Mouse (Mus musculus) intestine, embryonic 16.5 days (tissue): ENCODE results near the gene Pdpn. TPM values are rescaled to one million over a fixed set of nuclear protein-coding genes. Genes with fewer than 3 reads are reported as not detected.
A peak's percentile ranks its signal among the peaks of the same experiment; 100 is the strongest.
"Not testable (repeated sequence)": the region's sequence is repeated elsewhere in the genome, so short reads cannot be mapped to it uniquely, and the experiment has no call there.

Source experiments
- ATAC-seq: fragments of 200-750 bp; cut with Nextera tagmentation; 2 replicates; pipeline ENCODE4 v1.8.0; 2017; ENCODE audit warnings: moderate TSS enrichment, moderate library complexity
- H3K27ac ChIP-seq: fragments of 300-500 bp; sonication (generic); 2 replicates; pipeline ENCODE4 v1.5.1; 2014; ENCODE audit warnings: mild to moderate bottlenecking, low read length
- H3K27me3 ChIP-seq: fragments of 300-500 bp; sonication (generic); replicated peaks from 2 replicates; pipeline ENCODE4 v1.6.1; 2014; ENCODE audit warnings: low read length, control low read depth, mixed read lengths; ENCODE audit not compliant: control insufficient read depth, insufficient read depth
- H3K36me3 ChIP-seq: fragments of 300-500 bp; sonication (generic); 2 replicates; pipeline ENCODE4 v1.6.1; 2014; ENCODE audit warnings: low read length, control low read depth; ENCODE audit not compliant: control insufficient read depth, insufficient read depth
- H3K4me1 ChIP-seq: fragments of 300-500 bp; sonication (generic); 2 replicates; pipeline ENCODE4 v1.6.1; 2014; ENCODE audit warnings: low read length, control low read depth, mixed read lengths; ENCODE audit not compliant: control insufficient read depth, insufficient read depth
- H3K4me2 ChIP-seq: fragments of 300-500 bp; sonication (generic); 2 replicates; pipeline ENCODE4 v1.6.1; 2014; ENCODE audit warnings: low read depth, low read length, control low read depth
- H3K4me3 ChIP-seq: fragments of 300-500 bp; sonication (generic); 2 replicates; pipeline ENCODE4 v1.5.1; 2014; ENCODE audit warnings: mild to moderate bottlenecking, low read length
- H3K9ac ChIP-seq: fragments of 300-500 bp; sonication (generic); 2 replicates; pipeline ENCODE4 v1.6.1; 2014; ENCODE audit warnings: low read depth, low read length
- H3K9me3 ChIP-seq: fragments of 300-500 bp; sonication (generic); 2 replicates; pipeline ENCODE4 v1.6.1; 2016; ENCODE audit warnings: low read length, control low read depth; ENCODE audit not compliant: control insufficient read depth
- WGBS: fragments of 180-500 bp; shearing (Covaris S2); extraction: QIAGEN DNeasy Blood & Tissue Kit; methylation state at CpG from one replicate; pipeline ENCODE4 v1.1.7; 2014; 5-methylcytosine and 5-hydroxymethylcytosine counted together
- polyA plus RNA-seq: library from polyadenylated mRNA; unstranded; fragments of >200 nt; fragmentation: Nextera tagmentation; extraction: Ambion mirVana; gene quantifications from 2 replicates; pipeline ENCODE4 v1.2.1, GENCODE M21; 2015

The Pdpn gene
- polyA plus RNA-seq, result 22.3 and 22.6 TPM in 2 replicates

GRCm38 (mm10) chr4:143299325-143300070, at the start of gene Pdpn:
Gene Pdpn (minus strand): TSS chr4:143299564.
- Histone ChIP-seq H3K36me3 (no peaks in the 10 kb centered on the region), H3K9me3 (no peaks in the 10 kb centered on the region), H3K27me3 (peaks cover 3% of the 10 kb centered on the region; the same call in 1 of the 2 replicates), H3K4me1 (peaks cover 13% of the 10 kb centered on the region), H3K4me2 (peak within 1 kb of the TSS; percentile 59), H3K4me3 (peak within 1 kb of the TSS; percentile 51), H3K9ac (peak within 1 kb of the TSS; percentile 58), H3K27ac (no peak within 1 kb of the TSS)
- ATAC-seq, result peak; percentile 72
- WGBS, result 6% methylated on average over 31 of the region's 31 CpGs

- 32% methylated on average over 5 of the region's 5 CpGs for WGBS
Observed at GRCm38 (mm10) chr4:143348678-143349077, 49.3 kb upstream of the Pdpn start.

DNA sequence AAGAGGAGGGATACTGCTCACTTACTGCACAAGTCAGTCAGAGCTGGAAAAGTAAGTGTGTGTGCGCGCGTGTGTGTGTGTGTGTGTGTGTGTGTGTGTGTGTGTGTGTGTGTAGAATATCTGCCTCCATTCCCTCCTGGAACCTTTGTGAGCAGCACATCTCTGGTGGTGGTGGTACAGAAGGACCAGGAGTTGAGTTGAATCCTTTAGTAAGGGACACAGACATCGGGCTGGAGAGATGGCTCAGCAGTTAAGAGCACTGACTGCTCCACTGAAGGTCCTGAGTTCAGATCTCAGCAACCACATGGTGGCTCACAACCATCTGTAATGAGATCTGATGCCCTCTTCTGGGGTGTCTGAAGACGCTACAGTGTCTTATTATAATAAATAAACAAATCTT, 46.1 kb upstream of the Pdpn start:
- not testable (repeated sequence) for ATAC-seq, H3K4me1 ChIP-seq, H3K36me3 ChIP-seq, H3K4me3 ChIP-seq, H3K27ac ChIP-seq, H3K9ac ChIP-seq, H3K9me3 ChIP-seq, H3K4me2 ChIP-seq
- WGBS, result 85% methylated on average over 5 of the region's 5 CpGs
- H3K27me3 ChIP-seq, result peaks cover 19% of the 10 kb centered on the region

More at GRCm38 (mm10) chr4:143348678-143349077, 49.3 kb upstream of the Pdpn start:
- H3K27me3 ChIP-seq, result peaks cover 33% of the 10 kb centered on the region
- H3K4me3 ChIP-seq, result no peak overlapping the region
- no peaks in the 10 kb centered on the region for H3K36me3 ChIP-seq
- H3K9me3 ChIP-seq, result no peaks in the 10 kb centered on the region
- ATAC-seq, result no peak
- no peak overlapping the region for H3K9ac ChIP-seq
- no peak overlapping the region for H3K4me2 ChIP-seq
- H3K4me1 ChIP-seq, result peaks cover 5% of the 10 kb centered on the region; the same call in 1 of the 2 replicates
- H3K27ac ChIP-seq, result no peak overlapping the region

DNA sequence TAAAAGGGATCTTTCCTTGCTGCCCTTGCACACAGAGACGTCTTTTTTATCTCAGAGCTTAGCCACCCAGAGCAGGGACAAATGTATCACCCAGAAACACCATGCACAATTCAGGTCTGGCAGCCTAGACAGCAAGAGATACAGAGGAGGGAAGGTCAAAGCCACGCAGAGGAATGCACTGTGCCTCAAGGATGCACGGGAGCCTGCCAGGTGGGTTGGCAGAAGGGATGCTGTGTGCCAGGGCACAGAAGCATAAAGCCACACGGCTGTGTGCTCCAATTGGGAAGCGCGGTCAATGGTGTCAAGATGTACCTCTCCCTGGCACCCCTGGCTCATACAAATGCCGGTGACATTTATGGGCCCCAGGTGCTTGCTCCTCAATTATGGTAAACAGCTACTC, 42.1 kb upstream of the Pdpn start:
- WGBS, result 77% methylated on average over 7 of the region's 7 CpGs
- no peak overlapping the region for H3K4me2 ChIP-seq
- no peak overlapping the region for H3K9ac ChIP-seq
- H3K36me3 ChIP-seq, result no peaks in the 10 kb centered on the region
- no peak overlapping the region for H3K27ac ChIP-seq
- no peak overlapping the region for H3K4me3 ChIP-seq
- no peaks in the 10 kb centered on the region for H3K27me3 ChIP-seq
- ATAC-seq, result no peak
- no peaks in the 10 kb centered on the region for H3K4me1 ChIP-seq
- no peaks in the 10 kb centered on the region for H3K9me3 ChIP-seq

GRCm38 (mm10) chr4:143339808-143340207, 40.4 kb upstream of the Pdpn start:
- Histone ChIP-seq H3K27me3 (no peaks in the 10 kb centered on the region), H3K27ac (no peak overlapping the region), H3K4me2 (no peak overlapping the region), H3K9ac (no peak overlapping the region), H3K4me3 (no peak overlapping the region), H3K4me1 (no peaks in the 10 kb centered on the region), H3K36me3 (no peaks in the 10 kb centered on the region), H3K9me3 (no peaks in the 10 kb centered on the region)
- 88% methylated on average over 13 of the region's 13 CpGs for WGBS
- no peak for ATAC-seq

DNA sequence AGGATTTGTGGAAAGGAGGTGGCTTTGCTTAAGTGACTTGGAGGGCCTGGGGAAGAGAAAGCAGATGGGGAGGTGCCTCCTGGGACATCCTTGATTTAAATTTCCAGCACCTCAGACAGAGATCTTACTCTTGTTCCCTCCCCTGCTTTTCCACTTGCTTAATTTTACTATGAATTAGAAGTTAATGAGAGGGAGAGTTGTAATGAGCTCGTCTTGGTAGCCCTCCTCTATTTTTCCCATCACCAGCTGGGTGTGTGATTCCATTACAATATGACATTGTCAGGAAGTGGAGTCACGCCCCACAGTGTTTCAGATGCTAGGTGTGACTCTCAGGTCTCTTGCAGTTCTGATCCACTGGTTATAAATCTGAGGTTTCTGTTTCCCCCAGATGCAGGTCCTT, 36.7 kb upstream of the Pdpn start:
- no peak for ATAC-seq
- WGBS, result 58% methylated on average over 2 of the region's 2 CpGs
- no peaks in the 10 kb centered on the region for H3K4me1 ChIP-seq
- H3K4me3 ChIP-seq, result no peak overlapping the region
- H3K27me3 ChIP-seq, result no peaks in the 10 kb centered on the region
- no peaks in the 10 kb centered on the region for H3K9me3 ChIP-seq
- no peak overlapping the region for H3K9ac ChIP-seq
- no peak overlapping the region for H3K4me2 ChIP-seq
- no peaks in the 10 kb centered on the region for H3K36me3 ChIP-seq
- no peak overlapping the region for H3K27ac ChIP-seq

- Histone ChIP-seq H3K4me2 (no peak overlapping the region), H3K9ac (no peak overlapping the region), H3K4me3 (no peak overlapping the region), H3K9me3 (no peaks in the 10 kb centered on the region), H3K36me3 (no peaks in the 10 kb centered on the region), H3K27ac (no peak overlapping the region), H3K4me1 (peaks cover 4% of the 10 kb centered on the region; the same call in 1 of the 2 replicates), H3K27me3 (no peaks in the 10 kb centered on the region)
- 86% methylated on average over 17 of the region's 17 CpGs for WGBS
- ATAC-seq, result no peak
Observed at GRCm38 (mm10) chr4:143334995-143335394, 35.6 kb upstream of the Pdpn start.

DNA sequence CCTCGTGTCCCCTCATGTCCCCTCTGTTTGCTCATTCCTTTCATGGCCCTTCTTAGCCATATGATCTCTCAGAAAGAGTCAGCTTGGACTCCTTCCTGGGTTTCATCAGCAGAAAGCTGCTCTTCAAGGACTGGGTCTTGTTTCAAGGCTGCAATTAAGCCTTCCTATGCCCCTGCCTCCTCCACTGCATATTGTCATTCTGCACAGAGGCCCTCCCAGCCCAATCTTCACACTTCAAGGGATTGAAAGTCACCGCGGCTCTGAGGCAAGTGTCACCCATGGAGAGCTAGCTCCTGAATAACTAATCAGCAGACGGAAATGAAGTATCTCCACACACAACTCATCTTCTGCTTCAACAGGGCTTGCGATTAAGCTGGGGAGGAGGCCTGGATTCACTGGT, 34.8 kb upstream of the Pdpn start:
- WGBS, result 56% methylated on average over 5 of the region's 5 CpGs
- ATAC-seq, result no peak

GRCm38 (mm10) chr4:143331787-143332186, 32.4 kb upstream of the Pdpn start:
- no peak overlapping the region for H3K4me2 ChIP-seq
- no peaks in the 10 kb centered on the region; the same call in 1 of the 2 replicates for H3K9me3 ChIP-seq
- H3K36me3 ChIP-seq, result no peaks in the 10 kb centered on the region
- no peaks in the 10 kb centered on the region for H3K27me3 ChIP-seq
- no peak overlapping the region for H3K27ac ChIP-seq
- H3K4me3 ChIP-seq, result no peak overlapping the region
- peaks cover 4% of the 10 kb centered on the region; the same call in 1 of the 2 replicates for H3K4me1 ChIP-seq
- peak; percentile 63; the same call in 1 of the 2 replicates for ATAC-seq
- 61% methylated on average over 1 of the region's 1 CpGs for WGBS
- H3K9ac ChIP-seq, result no peak overlapping the region

More for the DNA sequence above, 34.8 kb upstream of the Pdpn start:
- H3K4me1 ChIP-seq, result peaks cover 4% of the 10 kb centered on the region; the same call in 1 of the 2 replicates
- no peaks in the 10 kb centered on the region for H3K9me3 ChIP-seq
- H3K27me3 ChIP-seq, result no peaks in the 10 kb centered on the region
- no peak overlapping the region for H3K4me3 ChIP-seq
- no peaks in the 10 kb centered on the region for H3K36me3 ChIP-seq
- H3K4me2 ChIP-seq, result no peak overlapping the region
- no peak overlapping the region for H3K27ac ChIP-seq
- H3K9ac ChIP-seq, result no peak overlapping the region
